Mouse (Mus musculus) adrenal gland, adult 10 weeks (tissue): ENCODE measurements around the gene Clca3a2. TPM values are rescaled to one million over a fixed set of nuclear protein-coding genes. Genes with fewer than 3 reads are reported as not detected.

ENCODE experiments used
- polyA plus RNA-seq: library from polyadenylated mRNA; stranded (reverse); fragments of 350-450 nt; fragmentation: Illumina TruSeq; extraction: RNeasy Lipid Tissue Mini Kit (QIAGEN cat#74804); gene quantifications from one replicate; pipeline ENCODE4 v1.2.3, GENCODE M21; 2014; ENCODE audit warnings: low read depth, low replicate concordance

Gene Clca3a2
- not detected for polyA plus RNA-seq

GRCm38 (mm10) chr3:144819219-144819618 is at the start of gene Clca3a2:
TSS of gene Clca3a2 (minus strand) at chr3:144819494.

GRCm38 (mm10) chr3:144849014-144849556 is 29.8 kb upstream of the Clca3a2 start, which contains the start of gene Clca3b:
TSS of gene Clca3b (minus strand) at chr3:144849357.

GRCm38 (mm10) chr3:144760592-144761309 is 58.5 kb downstream of the Clca3a2 start, which contains the start of gene Clca3a1:
TSS of gene Clca3a1 (minus strand) at chr3:144760977.

Other genes starting within 250 kb of the Clca3a2 start
- gene Hs2st1, start 249.3 kb downstream of the Clca3a2 start, polyA plus RNA-seq, result 39.0 TPM
- gene Selenof, start 249.2 kb downstream of the Clca3a2 start, polyA plus RNA-seq, result 1,647 TPM
- gene Sh3glb1, start 99.2 kb downstream of the Clca3a2 start, polyA plus RNA-seq, result 280 TPM
- 5.9 TPM for gene Clca3a1, start 58.5 kb downstream of the Clca3a2 start, polyA plus RNA-seq
- gene Clca3b, start 29.9 kb upstream of the Clca3a2 start, polyA plus RNA-seq, result not detected
- gene Clca4b, start 113.0 kb upstream of the Clca3a2 start, polyA plus RNA-seq, result not detected
- gene Clca4a, start 155.6 kb upstream of the Clca3a2 start, polyA plus RNA-seq, result not detected
- 0.17 TPM for gene Clca1, start 213.3 kb upstream of the Clca3a2 start, polyA plus RNA-seq